Mouse (Mus musculus): Measurements from ENCODE around the gene Sprr4. TPM values are rescaled to one million over a fixed set of nuclear protein-coding genes. Genes with fewer than 3 reads are reported as not detected.
"Not testable (repeated sequence)": the region's sequence is repeated elsewhere in the genome, so short reads cannot be mapped to it uniquely, and the experiment has no call there.

The Sprr4 gene
- total RNA-seq (2014; fragmentation: Nextera tagmentation) (not detected in 2 replicates), total RNA-seq (2017) (not detected in 2 replicates)

DNA sequence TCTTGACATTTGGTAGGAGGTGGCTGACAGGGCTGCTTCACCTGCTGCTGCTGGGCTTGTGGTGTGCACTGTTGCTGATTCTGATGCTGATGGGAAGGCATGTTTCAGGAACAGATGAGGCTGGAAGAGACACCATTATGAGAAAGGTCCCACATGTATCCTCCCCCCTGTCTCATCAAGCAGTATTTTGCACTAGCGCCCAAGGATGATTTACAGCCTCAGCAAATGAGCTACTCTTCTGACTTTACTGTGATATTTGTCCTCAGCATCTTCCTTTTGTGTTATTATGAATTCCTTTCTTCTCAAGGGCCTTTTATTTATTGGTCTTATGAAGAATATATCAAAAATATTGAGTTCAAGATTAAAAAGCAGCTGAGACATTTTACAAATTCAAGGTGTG is at the start of gene Sprr4:
Gene Sprr4, minus strand, starts transcription at position 101 of the 400 bp plus-strand sequence.
- no peak for ATAC-seq (replicated peaks; ENCODE audit: low FRiP score, low TSS enrichment, poor library complexity, severe bottlenecking)

DNA sequence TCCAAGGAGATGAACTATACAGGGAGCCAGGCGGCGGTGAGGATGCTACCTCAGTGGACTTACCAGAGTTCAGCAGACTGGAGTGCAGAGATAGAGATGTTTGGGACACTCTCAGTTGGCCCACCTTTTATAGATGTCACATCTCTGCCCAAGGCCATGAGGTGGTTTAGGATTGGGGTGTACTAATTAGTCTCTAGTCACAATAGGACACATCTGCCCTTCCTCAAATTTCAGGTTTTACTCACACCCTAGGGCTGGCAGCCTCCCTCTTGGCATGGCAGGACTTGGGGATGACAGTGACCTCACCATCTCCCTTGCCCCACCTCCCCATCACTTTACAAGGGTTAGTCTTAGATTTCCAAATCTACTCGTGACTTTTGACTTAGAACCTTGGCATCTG is 34.1 kb upstream of the Sprr4 start, which contains the start of gene 2310046K23Rik:
Gene 2310046K23Rik, minus strand, starts transcription at position 101 of the 400 bp plus-strand sequence.
- ATAC-seq (replicated peaks; ENCODE audit: low FRiP score, low TSS enrichment, poor library complexity, severe bottlenecking), result no peak; the same call in 1 of the 2 replicates

DNA sequence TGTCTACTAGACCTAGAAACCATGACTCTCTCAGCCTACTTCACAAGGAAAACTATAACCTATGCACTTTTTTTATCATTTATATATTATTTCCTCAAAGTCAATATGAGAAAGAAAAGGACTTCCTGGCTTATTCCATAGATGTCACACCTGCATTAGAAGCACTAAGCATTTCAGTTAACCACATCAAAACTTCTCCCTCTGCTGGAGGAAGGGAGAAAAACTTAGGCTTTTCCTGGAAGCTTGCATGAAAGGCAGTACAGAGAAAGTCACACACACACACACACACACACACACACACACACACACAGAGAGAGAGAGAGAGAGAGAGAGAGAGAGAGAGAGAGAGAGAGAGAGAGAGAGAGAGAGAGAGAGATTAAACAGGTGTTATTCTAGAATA is 12.0 kb upstream of the Sprr4 start:
- no peak for ATAC-seq (replicated peaks; ENCODE audit: low FRiP score, low TSS enrichment, poor library complexity, severe bottlenecking)

DNA sequence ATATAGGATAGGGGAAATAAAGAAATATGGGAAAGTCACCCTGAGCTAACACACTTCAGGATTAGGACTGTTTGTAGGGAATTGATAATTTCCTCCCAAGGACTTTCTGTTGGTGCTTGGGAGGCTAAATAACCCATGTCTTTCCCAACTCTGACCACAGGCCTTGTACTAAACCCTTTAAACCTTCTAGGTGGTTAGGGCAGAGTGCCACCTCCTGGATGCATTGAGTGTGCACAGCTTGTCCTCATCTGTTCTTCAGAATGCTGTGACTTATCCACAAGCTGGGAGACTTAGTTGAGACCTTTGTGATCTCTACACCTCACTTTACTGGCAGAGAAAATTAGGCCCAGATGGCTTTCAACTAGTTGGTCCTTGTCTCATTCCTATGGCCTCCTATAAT is 10.5 kb upstream of the Sprr4 start:
- ATAC-seq (replicated peaks; ENCODE audit: low FRiP score, low TSS enrichment, poor library complexity, severe bottlenecking), result no peak

DNA sequence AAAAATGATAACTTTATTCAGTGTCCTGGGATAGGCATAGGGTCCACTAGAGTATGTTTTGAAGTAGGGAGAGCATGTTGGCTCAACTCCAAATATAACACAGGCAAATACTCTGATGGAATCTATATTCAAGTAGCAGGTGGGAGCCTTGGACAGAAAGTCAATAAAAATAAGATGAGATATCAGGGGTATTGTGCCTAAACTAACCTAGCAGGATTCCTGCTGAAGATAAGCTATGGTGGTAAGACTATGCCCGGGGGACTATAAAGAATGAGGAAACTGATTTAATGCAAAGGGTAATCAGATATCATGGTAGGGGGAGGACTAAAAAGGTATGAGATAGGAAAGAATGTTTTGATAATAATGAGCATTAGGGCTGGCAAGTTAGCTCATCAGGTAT is 7.9 kb upstream of the Sprr4 start:
- ATAC-seq (replicated peaks; ENCODE audit: low FRiP score, low TSS enrichment, poor library complexity, severe bottlenecking), result no peak

DNA sequence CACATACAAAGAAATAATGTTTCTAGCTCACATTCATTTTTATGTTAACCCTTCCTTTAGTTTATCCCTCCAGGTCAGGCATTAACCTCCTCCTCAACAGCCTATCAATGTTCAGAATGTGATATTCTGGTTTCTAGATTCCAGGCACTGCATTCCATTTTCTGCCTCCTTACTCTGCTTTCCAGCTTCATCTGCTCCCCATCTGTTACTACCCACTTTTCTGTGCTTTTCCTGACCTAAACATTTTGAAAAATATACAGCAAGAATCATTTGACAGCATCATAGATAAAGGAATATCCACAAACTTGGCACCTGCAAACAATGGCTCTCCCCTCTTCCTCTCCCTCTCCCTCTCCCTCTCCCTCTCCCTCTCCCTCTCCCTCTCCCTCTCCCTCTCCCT is 3.2 kb upstream of the Sprr4 start:
- no peak for ATAC-seq (replicated peaks; ENCODE audit: low FRiP score, low TSS enrichment, poor library complexity, severe bottlenecking)

DNA sequence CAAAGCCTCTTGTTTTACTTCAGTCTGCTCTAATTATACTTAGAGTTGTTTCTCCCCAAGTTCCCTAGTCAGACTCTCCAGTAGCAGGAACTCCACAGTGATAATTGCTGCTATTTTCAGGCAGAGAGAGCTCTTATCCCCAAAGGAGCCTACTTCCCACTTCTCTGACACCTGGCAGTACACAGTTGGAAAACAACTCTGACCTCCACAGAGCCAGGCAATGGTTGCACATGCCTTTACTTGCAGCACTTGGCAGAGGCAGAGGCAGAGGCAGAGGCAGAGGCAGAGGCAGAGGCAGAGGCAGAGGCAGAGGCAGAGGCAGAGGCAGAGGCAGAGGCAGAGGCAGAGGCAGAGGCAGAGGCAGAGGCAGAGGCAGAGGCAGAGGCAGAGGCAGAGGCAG is 10.0 kb downstream of the Sprr4 start:
- not testable (repeated sequence) for ATAC-seq (replicated peaks; ENCODE audit: low FRiP score, low TSS enrichment, poor library complexity, severe bottlenecking)

GRCm38 (mm10) chr3:92486307-92486706 is 14.0 kb downstream of the Sprr4 start:
- ATAC-seq (replicated peaks; ENCODE audit: low FRiP score, low TSS enrichment, poor library complexity, severe bottlenecking), result no peak

DNA sequence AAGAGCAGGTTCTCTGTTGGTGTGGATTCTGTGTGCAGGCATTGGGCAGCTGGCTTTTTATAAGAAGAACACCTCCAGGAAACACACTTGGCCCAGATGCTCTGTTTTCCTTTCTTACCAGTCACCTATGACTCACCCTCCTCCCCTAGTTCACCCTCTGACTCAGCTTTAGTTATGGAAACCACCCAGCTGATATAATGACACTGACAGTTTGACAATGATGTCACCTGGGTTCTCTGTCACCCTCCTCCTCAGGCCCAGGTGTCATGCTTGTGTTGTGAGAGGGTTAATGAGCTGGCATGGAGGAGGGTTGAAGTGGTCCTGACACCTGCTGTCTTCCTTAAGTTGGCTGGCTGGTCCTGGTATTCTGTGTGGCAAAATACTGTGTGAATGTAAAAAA is 14.4 kb downstream of the Sprr4 start, which contains the start of gene Sprr1a:
Gene Sprr1a, minus strand, starts transcription at position 33 of the 400 bp plus-strand sequence.
- ATAC-seq (replicated peaks; ENCODE audit: low FRiP score, low TSS enrichment, poor library complexity, severe bottlenecking), result no peak

DNA sequence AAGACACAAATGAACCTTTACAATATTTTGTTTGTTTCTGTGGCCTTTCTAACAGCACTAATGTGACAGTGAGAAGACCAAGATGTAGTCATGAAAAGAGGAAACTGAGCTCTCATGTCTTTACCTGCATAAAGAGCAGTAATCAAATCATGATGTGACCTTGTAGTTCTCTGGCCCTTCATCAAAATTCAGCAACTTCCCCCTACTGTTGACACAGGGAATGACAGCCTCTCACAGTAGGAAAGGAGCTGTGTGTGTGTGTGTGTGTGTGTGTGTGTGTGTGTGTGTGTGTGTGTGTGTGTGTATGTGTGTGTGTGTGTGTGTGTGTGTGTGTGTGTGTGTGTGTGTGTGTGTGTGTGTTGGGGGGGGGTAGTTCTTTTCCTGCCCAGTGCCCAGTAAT is 19.0 kb downstream of the Sprr4 start:
- ATAC-seq (replicated peaks; ENCODE audit: low FRiP score, low TSS enrichment, poor library complexity, severe bottlenecking), result not testable (repeated sequence)

DNA sequence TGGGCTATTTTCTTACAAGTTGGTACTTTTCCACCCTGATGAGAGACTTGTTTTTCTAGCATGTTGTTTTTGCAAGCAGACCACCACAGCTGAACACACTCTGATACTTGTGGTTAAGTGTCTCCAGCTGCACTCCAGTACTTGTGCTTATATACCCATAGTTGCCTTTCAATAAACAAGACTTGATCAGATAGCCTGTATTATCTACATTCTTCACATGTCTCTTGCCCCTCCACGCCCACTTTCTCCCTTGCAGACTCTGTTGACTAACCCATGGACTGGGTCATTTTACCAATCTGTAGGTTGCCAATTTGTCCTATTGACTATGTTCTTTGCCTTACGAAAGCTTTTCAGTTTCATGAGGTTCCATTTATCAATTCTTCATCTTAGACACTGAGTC is 30.2 kb downstream of the Sprr4 start:
- ATAC-seq (replicated peaks; ENCODE audit: low FRiP score, low TSS enrichment, poor library complexity, severe bottlenecking), result no peak

GRCm38 (mm10) chr3:92467424-92467823 is 32.9 kb downstream of the Sprr4 start:
- ATAC-seq (replicated peaks; ENCODE audit: low FRiP score, low TSS enrichment, poor library complexity, severe bottlenecking), result no peak

GRCm38 (mm10) chr3:92466576-92466975 is 33.7 kb downstream of the Sprr4 start:
- no peak for ATAC-seq (replicated peaks; ENCODE audit: low FRiP score, low TSS enrichment, poor library complexity, severe bottlenecking)

GRCm38 (mm10) chr3:92458620-92459019 is 41.7 kb downstream of the Sprr4 start, which contains the start of gene Sprr3:
Sprr3 (minus strand) TSS chr3:92458720.
- no peak for ATAC-seq (replicated peaks; ENCODE audit: low FRiP score, low TSS enrichment, poor library complexity, severe bottlenecking)

DNA sequence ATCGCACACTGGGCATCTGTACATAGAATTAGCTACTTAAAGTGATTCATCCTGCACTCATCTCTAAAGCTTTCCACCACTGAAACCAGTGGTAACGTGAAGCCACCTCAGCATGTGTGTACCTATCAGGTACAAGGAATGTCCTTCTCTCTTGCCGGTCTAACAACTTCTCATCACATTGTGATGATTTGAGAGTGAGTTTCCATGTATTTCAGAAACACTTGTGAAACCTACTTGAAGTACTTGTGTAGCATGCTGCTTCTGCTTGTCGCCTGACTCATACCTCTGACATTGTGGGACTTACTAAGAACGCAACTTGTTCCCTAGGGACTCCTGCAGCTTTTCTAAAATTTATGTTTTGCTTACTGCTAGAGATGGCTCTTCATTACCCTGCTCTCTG is 45.1 kb downstream of the Sprr4 start:
- ATAC-seq (replicated peaks; ENCODE audit: low FRiP score, low TSS enrichment, poor library complexity, severe bottlenecking), result no peak

Other genes starting within 250 kb of the Sprr4 start
- not detected in 2 replicates for gene Sprr2a3, start 215.1 kb downstream of the Sprr4 start, total RNA-seq (2014; fragmentation: Nextera tagmentation)
- gene Sprr2a3, start 215.1 kb downstream of the Sprr4 start, total RNA-seq (2017), result not detected in 2 replicates
- gene Sprr2b, start 183.9 kb downstream of the Sprr4 start, total RNA-seq (2014; fragmentation: Nextera tagmentation), result not detected in 2 replicates
- not detected in 2 replicates for gene Sprr2b, start 183.9 kb downstream of the Sprr4 start, total RNA-seq (2017)
- gene Sprr2d, start 161.4 kb downstream of the Sprr4 start, total RNA-seq (2014; fragmentation: Nextera tagmentation), result not detected in 2 replicates
- gene Sprr2d, start 161.4 kb downstream of the Sprr4 start, total RNA-seq (2017), result not detected in 2 replicates
- not detected in 2 replicates for gene Sprr2e, start 148.3 kb downstream of the Sprr4 start, total RNA-seq (2014; fragmentation: Nextera tagmentation)
- not detected in 2 replicates for gene Sprr2e, start 148.3 kb downstream of the Sprr4 start, total RNA-seq (2017)
- gene Sprr2f, start 135.3 kb downstream of the Sprr4 start, total RNA-seq (2014; fragmentation: Nextera tagmentation), result not detected in 2 replicates
- gene Sprr2f, start 135.3 kb downstream of the Sprr4 start, total RNA-seq (2017), result not detected in 2 replicates
- not detected in 2 replicates for gene Sprr2h, start 114.8 kb downstream of the Sprr4 start, total RNA-seq (2014; fragmentation: Nextera tagmentation)
- not detected in 2 replicates for gene Sprr2h, start 114.8 kb downstream of the Sprr4 start, total RNA-seq (2017)
- gene Sprr2i, start 92.5 kb downstream of the Sprr4 start, total RNA-seq (2014; fragmentation: Nextera tagmentation), result not detected in 2 replicates
- gene Sprr2i, start 92.5 kb downstream of the Sprr4 start, total RNA-seq (2017), result not detected in 2 replicates
- not detected in 2 replicates for gene Sprr2j-ps, start 82.4 kb downstream of the Sprr4 start, total RNA-seq (2014; fragmentation: Nextera tagmentation)
- not detected in 2 replicates for gene Sprr2j-ps, start 82.4 kb downstream of the Sprr4 start, total RNA-seq (2017)
- 4.8 and 16.6 TPM in 2 replicates for gene Gm9774, start 71.1 kb downstream of the Sprr4 start, total RNA-seq (2014; fragmentation: Nextera tagmentation)
- gene Gm9774, start 71.1 kb downstream of the Sprr4 start, total RNA-seq (2017), result 1.1 and 3.6 TPM in 2 replicates
- not detected in 2 replicates for gene Sprr2k, start 67.9 kb downstream of the Sprr4 start, total RNA-seq (2014; fragmentation: Nextera tagmentation)
- gene Sprr2k, start 67.9 kb downstream of the Sprr4 start, total RNA-seq (2017), result not detected in 2 replicates
- not detected in 2 replicates for gene Sprr1b, start 61.7 kb downstream of the Sprr4 start, total RNA-seq (2014; fragmentation: Nextera tagmentation)
- gene Sprr1b, start 61.7 kb downstream of the Sprr4 start, total RNA-seq (2017), result not detected in 2 replicates
- not detected in 2 replicates for gene Sprr3, start 41.8 kb downstream of the Sprr4 start, total RNA-seq (2014; fragmentation: Nextera tagmentation)
- gene Sprr3, start 41.8 kb downstream of the Sprr4 start, total RNA-seq (2017), result not detected in 2 replicates
- gene Sprr1a, start 14.6 kb downstream of the Sprr4 start, total RNA-seq (2014; fragmentation: Nextera tagmentation), result not detected in 2 replicates
- not detected in 2 replicates for gene Sprr1a, start 14.6 kb downstream of the Sprr4 start, total RNA-seq (2017)
- gene 2310046K23Rik, start 34.0 kb upstream of the Sprr4 start, total RNA-seq (2014; fragmentation: Nextera tagmentation), result not detected in 2 replicates
- gene 2310046K23Rik, start 34.0 kb upstream of the Sprr4 start, total RNA-seq (2017), result not detected in 2 replicates
- not detected in 2 replicates for gene Ivl, start 73.2 kb upstream of the Sprr4 start, total RNA-seq (2014; fragmentation: Nextera tagmentation)
- not detected in 2 replicates for gene Ivl, start 73.2 kb upstream of the Sprr4 start, total RNA-seq (2017)
- not detected in 2 replicates for gene Smcp, start 88.5 kb upstream of the Sprr4 start, total RNA-seq (2014; fragmentation: Nextera tagmentation)
- not detected in 2 replicates for gene Smcp, start 88.5 kb upstream of the Sprr4 start, total RNA-seq (2017)
- not detected in 2 replicates for gene 2210017I01Rik, start 107.0 kb upstream of the Sprr4 start, total RNA-seq (2014; fragmentation: Nextera tagmentation)
- gene 2210017I01Rik, start 107.0 kb upstream of the Sprr4 start, total RNA-seq (2017), result not detected in 2 replicates
- not detected in 2 replicates for gene Lce6a, start 121.2 kb upstream of the Sprr4 start, total RNA-seq (2014; fragmentation: Nextera tagmentation)
- gene Lce6a, start 121.2 kb upstream of the Sprr4 start, total RNA-seq (2017), result not detected in 2 replicates
- gene Lce1a1, start 147.8 kb upstream of the Sprr4 start, total RNA-seq (2014; fragmentation: Nextera tagmentation), result not detected in 2 replicates
- not detected in 2 replicates for gene Lce1a1, start 147.8 kb upstream of the Sprr4 start, total RNA-seq (2017)
- not detected in 2 replicates for gene Lce1b, start 156.4 kb upstream of the Sprr4 start, total RNA-seq (2014; fragmentation: Nextera tagmentation)
- gene Lce1b, start 156.4 kb upstream of the Sprr4 start, total RNA-seq (2017), result not detected in 2 replicates
- gene Lce1a2, start 169.8 kb upstream of the Sprr4 start, total RNA-seq (2014; fragmentation: Nextera tagmentation), result not detected in 2 replicates
- gene Lce1a2, start 169.8 kb upstream of the Sprr4 start, total RNA-seq (2017), result not detected in 2 replicates
- gene Lce1c, start 178.8 kb upstream of the Sprr4 start, total RNA-seq (2014; fragmentation: Nextera tagmentation), result not detected in 2 replicates
- not detected in 2 replicates for gene Lce1c, start 178.8 kb upstream of the Sprr4 start, total RNA-seq (2017)
- gene Lce1d, start 186.7 kb upstream of the Sprr4 start, total RNA-seq (2014; fragmentation: Nextera tagmentation), result not detected in 2 replicates
- gene Lce1d, start 186.7 kb upstream of the Sprr4 start, total RNA-seq (2017), result not detected in 2 replicates
- gene Lce1e, start 208.6 kb upstream of the Sprr4 start, total RNA-seq (2014; fragmentation: Nextera tagmentation), result not detected in 2 replicates
- gene Lce1e, start 208.6 kb upstream of the Sprr4 start, total RNA-seq (2017), result not detected in 2 replicates
- gene Lce1f, start 219.9 kb upstream of the Sprr4 start, total RNA-seq (2014; fragmentation: Nextera tagmentation), result not detected in 2 replicates
- gene Lce1f, start 219.9 kb upstream of the Sprr4 start, total RNA-seq (2017), result not detected in 2 replicates
- not detected in 2 replicates for gene Gm38119, start 238.6 kb upstream of the Sprr4 start, total RNA-seq (2014; fragmentation: Nextera tagmentation)
- not detected in 2 replicates for gene Gm38119, start 238.6 kb upstream of the Sprr4 start, total RNA-seq (2017)

Measured in megakaryocyte-erythroid progenitor cell, adult 5-6 weeks (primary cell).